Mouse (Mus musculus) right cerebral cortex, adult 18-20 months (tissue): Measurements from ENCODE around the gene Tbx4.
A peak's percentile ranks its signal among the peaks of the same experiment; 100 is the strongest.

Experiments used
- DNase-seq: peaks from one replicate; pipeline ENCODE4 v3.0.0; 2022; ENCODE audit warnings: mixed read lengths

Gene Tbx4

GRCm38 (mm10) chr11:85910133-85910532 is 23.9 kb downstream of the Tbx4 start:
- DNase-seq = no peak

- no peak for DNase-seq
These were observed 27.3 kb downstream of the Tbx4 start for GRCm38 (mm10) chr11:85913506-85913905.

- peak; percentile 3 for DNase-seq
These were observed 31.1 kb downstream of the Tbx4 start for GRCm38 (mm10) chr11:85917091-85917992.

- no peak for DNase-seq
These were observed 31.7 kb downstream of the Tbx4 start for GRCm38 (mm10) chr11:85917993-85918325.

- DNase-seq = no peak
These were observed 32.2 kb downstream of the Tbx4 start for GRCm38 (mm10) chr11:85918388-85918940.

- DNase-seq = peak; percentile 17
These were observed 39.1 kb downstream of the Tbx4 start for GRCm38 (mm10) chr11:85925294-85925743.

- peak; percentile 2 for DNase-seq
These were observed 40.1 kb downstream of the Tbx4 start for GRCm38 (mm10) chr11:85926287-85926764.

- no peak for DNase-seq
These were observed 41.9 kb downstream of the Tbx4 start for GRCm38 (mm10) chr11:85928106-85928505.

- no peak for DNase-seq
These were observed 43.4 kb downstream of the Tbx4 start for GRCm38 (mm10) chr11:85929651-85930050.

GRCm38 (mm10) chr11:85941785-85942570 is 55.8 kb downstream of the Tbx4 start:
- no peak for DNase-seq

GRCm38 (mm10) chr11:85948765-85949164 is 62.5 kb downstream of the Tbx4 start:
- DNase-seq = no peak

- DNase-seq = no peak
These were observed 63.5 kb downstream of the Tbx4 start for GRCm38 (mm10) chr11:85949749-85950148.

GRCm38 (mm10) chr11:85952538-85952937 is 66.3 kb downstream of the Tbx4 start:
- no peak for DNase-seq

- no peak for DNase-seq
These were observed 69.4 kb downstream of the Tbx4 start for GRCm38 (mm10) chr11:85955611-85956010.

GRCm38 (mm10) chr11:85956422-85956821 is 70.2 kb downstream of the Tbx4 start:
- DNase-seq = no peak

- DNase-seq = no peak
These were observed 70.9 kb downstream of the Tbx4 start for GRCm38 (mm10) chr11:85956950-85957778.

GRCm38 (mm10) chr11:85959837-85960236 is 73.6 kb downstream of the Tbx4 start:
- DNase-seq = no peak

GRCm38 (mm10) chr11:85960273-85960672 is 74.1 kb downstream of the Tbx4 start:
- DNase-seq = no peak

GRCm38 (mm10) chr11:85961498-85961897 is 75.3 kb downstream of the Tbx4 start:
- no peak for DNase-seq
